Comparison of ENCODE assay signal across 9 mouse cellular contexts in genomic region chr8:87961680-87962513, GRCm38 (mm10). TPM values are rescaled to one million over a fixed set of nuclear protein-coding genes. Genes with fewer than 3 reads are reported as not detected.
A peak's percentile ranks its signal among the peaks of the same experiment; 100 is the strongest.
DNase-seq lines count a peak whose midpoint lies in the region; ATAC-seq lines count a peak whose summit lies in the region.
"Had no signal": no experiment of that assay in that cellular context is flagged by ENCODE, and none has a peak within 500 bp of the region (broad histone marks: within the 10 kb centered on the region; RNA-seq: fewer than 3 reads in every experiment).

No protein-coding gene starts in this region.

- H3K27me3 ChIP-seq in megakaryocyte, embryonic 14.5 days (replicated peaks) = peaks cover 92% of the 10 kb centered on the region

- H3K9me3 ChIP-seq in megakaryocyte, embryonic 14.5 days = no peaks in the 10 kb centered on the region

- no peak for ATAC-seq in megakaryocyte, adult 5-6 weeks (ENCODE audit: poor library complexity, severe bottlenecking)

- no peaks in the 10 kb centered on the region for H3K36me3 ChIP-seq in megakaryocyte, embryonic 14.5 days (replicated peaks; ENCODE audit: low read length)
- H3K36me3 ChIP-seq: G1E had no signal

- peak overlapping the region; percentile 59 for H3K4me3 ChIP-seq in megakaryocyte, embryonic 14.5 days (replicated peaks)

- peak; percentile 77 to 84 for DNase-seq in cerebellum, postnatal 36 days
- peak; percentile 36 to 59 for DNase-seq in heart, adult 9 months (ENCODE audit: low spot score in 2 of 2)
- DNase-seq in kidney, adult 18-20 months = peak; percentile 76
- DNase-seq in lung, adult 18-20 months = peak; percentile 60
- peak; percentile 55 for DNase-seq in ovary, postnatal 14 days (ENCODE audit: low spot score)
- DNase-seq in frontal cortex, postnatal 25 days (ENCODE audit: low spot score in 2 of 2) = no peak

- peaks cover 46% of the 10 kb centered on the region for H3K4me1 ChIP-seq in megakaryocyte, embryonic 14.5 days

RNA-seq across cellular contexts. Expression of gene Zfp423, which starts 2.5 kb away (rescaled TPM):
- not detected in 2 replicates for polyA plus RNA-seq in megakaryocyte, embryonic 14.5 days (2012; ENCODE audit: insufficient read depth, low replicate concordance)
- total RNA-seq in megakaryocyte, adult 5-6 weeks (2015) = 0.18 TPM in 1 of 2 replicates, not detected in the other
- total RNA-seq in megakaryocyte, adult 5-6 weeks (2017) = not detected in 2 replicates
- total RNA-seq: G1E had no signal
- polyA plus RNA-seq: G1E had no signal

Comparison
In these comparisons a context has a peak if more than half of its experiments do, and no peak if none do; other contexts are left out.
1. DNase-seq: peak in cerebellum, postnatal 36 days (2 of 2), heart, adult 9 months (2 of 2), kidney, adult 18-20 months (single experiment), lung, adult 18-20 months (2 of 2) and ovary, postnatal 14 days (single experiment); none in frontal cortex, postnatal 25 days (0 of 2).